Mouse (Mus musculus) spleen, adult 2 months (tissue): ENCODE measurements around the gene Rnf187.

Experiments
- CTCF ChIP-seq: fragments of 200-500 bp; IDR thresholded peaks from 2 replicates; pipeline ENCODE4 v1.5.1; 2011; ENCODE audit warnings: mild to moderate bottlenecking, inconsistent platforms; ENCODE audit not compliant: insufficient read depth, insufficient read length, insufficient replicate concordance; ENCODE audit errors: extremely low read depth
- POLR2A ChIP-seq: fragments of 200-500 bp; IDR thresholded peaks from 2 replicates; pipeline ENCODE4 v1.6.1; 2011; ENCODE audit warnings: low read depth, low read length, inconsistent platforms

DNA sequence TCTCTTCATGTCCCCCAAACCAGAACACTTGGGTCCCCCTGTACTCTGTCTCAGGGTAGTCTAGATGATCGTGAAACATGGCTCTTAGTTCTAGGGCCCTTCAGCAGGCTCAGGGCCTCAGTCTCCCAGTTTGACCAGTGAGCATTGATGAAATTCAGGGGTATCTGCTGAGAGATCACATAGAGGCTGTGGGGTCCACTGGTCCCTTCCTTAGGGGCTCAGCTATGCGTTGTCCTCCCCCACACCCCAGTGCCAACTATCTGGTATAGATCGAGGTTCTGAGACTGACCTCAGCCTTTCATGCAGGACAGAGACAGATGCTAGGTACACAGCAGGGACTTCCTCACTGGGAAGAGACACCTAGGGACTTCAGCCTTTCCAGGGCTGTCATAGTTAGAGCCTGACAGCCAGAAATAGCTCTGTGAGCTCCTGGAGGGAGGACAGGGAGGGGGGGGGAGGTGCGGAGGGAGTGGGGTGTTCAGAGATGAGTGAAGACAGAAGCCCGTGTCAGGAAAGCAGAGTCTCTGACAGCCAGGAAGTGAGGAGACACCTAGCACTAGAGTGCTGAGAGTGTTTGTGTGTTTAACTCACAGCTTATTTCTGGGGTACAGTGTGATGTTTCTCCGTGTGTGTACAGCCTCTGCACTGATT lies 45.1 kb upstream of the Rnf187 start:
- TF ChIP-seq CTCF (no peak), POLR2A (no peak)
